Mouse (Mus musculus) gastrocnemius, postnatal 4 days (tissue): ENCODE measurements around the gene Brsk1. TPM values are rescaled to one million over a fixed set of nuclear protein-coding genes. Genes with fewer than 3 reads are reported as not detected.

Source experiments
- DNase-seq, 2 experiments: peaks; one replicate each; pipeline ENCODE4 v3.0.0; 2021 to 2022; ENCODE audit warnings: low spot score in 2 of 2, mixed read lengths in 2 of 2
- long read RNA-seq, 2 experiments: library from polyadenylated mRNA; stranded (forward); transcript quantifications; one replicate each; pipeline ENCODE4 v2.0.0; 2021
- total RNA-seq, 2 experiments: library from RNA; stranded (reverse); gene quantifications; 2 replicates each; pipeline ENCODE4 v1.2.3; 2021

Brsk1 gene
- total RNA-seq: 1 to 10 TPM; 6.7 to 7.3 TPM
- long read RNA-seq, experiment 1: 0 reads
- long read RNA-seq, experiment 2, partial matches to known transcripts: 0 of 1 reads
- long read RNA-seq, experiment 2, other reads (novel, unspliced or antisense): 0 of 1 reads

- peak; percentile 65 to 78 for DNase-seq
These were observed at the start of gene Brsk1 for GRCm38 (mm10) chr7:4690387-4690786. Gene Brsk1, plus strand, starts transcription at chr7:4690604.

DNA sequence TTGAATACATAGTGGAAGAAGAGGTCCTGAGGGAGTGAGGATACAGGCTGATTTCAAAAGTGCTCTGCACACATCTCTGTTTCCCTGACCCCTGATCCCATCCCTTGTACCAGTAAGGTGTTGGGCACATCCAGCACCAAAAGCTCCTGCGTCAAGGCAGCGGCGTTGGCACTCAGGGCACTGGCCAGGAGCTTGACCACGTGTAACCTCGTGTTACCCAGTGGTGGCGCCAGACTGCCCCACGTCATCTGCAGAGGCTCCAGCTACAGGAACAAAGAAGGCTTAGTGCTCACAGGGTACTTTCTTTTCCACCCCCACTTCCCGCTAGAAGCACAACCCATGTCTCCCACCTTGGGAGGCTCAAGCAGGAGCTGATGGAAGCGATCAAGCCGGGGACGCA lies 49.2 kb upstream of the Brsk1 start:
- no peak for DNase-seq

DNA sequence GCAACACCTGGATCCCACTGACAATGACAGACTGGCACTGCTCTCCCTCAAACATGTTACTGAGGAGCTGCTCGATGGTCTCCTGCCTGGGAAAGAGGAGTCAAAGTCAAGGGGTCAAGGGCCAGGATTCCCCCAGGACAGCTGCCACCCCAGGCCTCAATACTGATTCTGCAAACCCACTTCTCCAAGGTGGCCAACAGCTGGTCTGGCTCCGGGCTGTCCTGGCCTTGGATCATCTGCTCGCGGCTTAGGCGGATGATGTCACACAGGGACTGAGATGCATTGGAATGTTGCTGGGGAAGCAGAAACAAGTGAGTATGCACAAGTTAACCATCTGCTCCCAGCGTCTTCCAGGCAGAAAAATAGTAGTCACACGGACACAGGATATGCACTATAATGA lies 48.4 kb upstream of the Brsk1 start:
- no peak for DNase-seq

DNA sequence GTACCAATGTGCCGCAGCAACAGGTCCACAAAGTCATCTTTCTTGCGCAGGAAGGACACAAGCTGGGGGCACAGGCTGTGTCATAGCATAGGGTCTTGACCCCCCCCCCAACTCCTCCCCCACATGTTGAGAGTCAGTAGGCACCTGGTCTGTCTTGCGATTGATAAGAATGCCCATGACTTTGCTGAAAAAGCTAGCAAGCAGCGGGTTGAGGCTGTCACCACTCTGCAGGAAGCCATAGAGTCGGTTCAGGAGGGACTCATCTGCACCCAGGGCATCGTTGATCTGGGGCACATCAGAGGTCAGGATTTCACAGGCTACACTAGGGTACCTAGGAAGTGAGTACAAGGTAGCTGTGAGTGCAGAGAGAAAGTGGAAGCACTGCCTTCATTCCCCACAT lies 47.2 kb upstream of the Brsk1 start:
- no peak for DNase-seq

DNA sequence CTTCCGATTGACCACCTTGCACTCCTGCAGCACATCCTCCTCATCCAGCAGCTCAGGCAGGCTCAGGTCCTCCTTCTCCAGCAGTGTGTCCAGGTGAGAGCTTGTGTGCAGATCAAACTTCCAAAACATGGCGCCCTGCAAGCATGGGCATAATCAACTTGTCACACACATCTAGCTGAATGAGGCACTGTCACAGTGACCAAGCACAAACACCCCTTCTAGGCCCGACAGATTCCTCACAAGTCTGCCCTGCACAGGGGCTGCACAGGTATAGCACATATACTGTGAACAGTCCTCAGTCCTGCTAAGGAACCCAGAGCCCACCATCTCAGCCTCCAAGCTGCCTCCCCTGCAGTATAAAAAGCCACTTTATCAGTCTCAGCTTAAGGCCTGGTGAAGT lies 43.6 kb upstream of the Brsk1 start:
- no peak for DNase-seq

DNA sequence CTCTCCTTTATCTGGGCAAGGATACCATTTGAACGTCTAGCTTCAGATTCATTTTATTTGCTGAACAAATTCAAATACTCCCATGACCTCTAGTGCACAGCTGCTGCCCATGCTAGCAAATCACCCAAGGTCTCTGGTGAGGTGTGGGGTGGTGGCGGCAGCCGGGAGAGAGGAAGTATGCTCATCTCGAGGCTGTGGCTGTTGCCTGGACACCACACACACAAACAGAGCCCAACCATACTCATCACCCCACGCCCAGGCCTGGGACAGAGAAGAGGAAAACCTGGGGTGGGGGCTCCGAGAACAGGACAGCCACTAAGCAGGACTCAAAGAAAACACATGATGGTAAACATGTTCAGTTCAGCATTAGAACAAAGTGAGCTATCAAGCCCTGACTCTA lies 43.1 kb upstream of the Brsk1 start:
- DNase-seq: no peak

GRCm38 (mm10) chr7:4647992-4648391 lies 42.4 kb upstream of the Brsk1 start:
- no peak for DNase-seq

DNA sequence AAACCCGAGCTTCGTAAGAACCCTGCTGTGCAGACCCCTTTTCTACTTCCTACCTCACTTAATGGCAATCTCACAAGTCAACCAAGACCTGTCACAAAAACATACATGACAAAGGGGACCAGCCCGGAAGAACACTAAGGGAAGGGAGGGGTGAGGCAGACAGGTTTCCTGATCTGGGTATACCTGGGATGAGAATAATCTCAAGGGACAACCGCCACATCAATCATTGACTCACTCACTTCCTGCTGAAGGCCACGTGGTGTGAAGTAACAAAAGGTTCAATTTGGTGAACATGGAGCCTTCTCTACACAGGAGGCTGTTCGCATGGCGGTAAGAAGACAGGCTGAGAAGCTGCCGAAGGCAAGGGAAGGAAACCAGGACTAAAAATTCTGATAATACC lies 38.8 kb upstream of the Brsk1 start:
- DNase-seq: no peak

GRCm38 (mm10) chr7:4652726-4653125 lies 37.7 kb upstream of the Brsk1 start:
- DNase-seq: no peak

- DNase-seq: no peak
These were observed 37.1 kb upstream of the Brsk1 start for GRCm38 (mm10) chr7:4653351-4653750.

- no peak for DNase-seq
These were observed 36.6 kb upstream of the Brsk1 start for GRCm38 (mm10) chr7:4653780-4654179.

- DNase-seq: no peak
These were observed 36.2 kb upstream of the Brsk1 start for GRCm38 (mm10) chr7:4654221-4654620.

GRCm38 (mm10) chr7:4655393-4655792 lies 35.0 kb upstream of the Brsk1 start:
- no peak for DNase-seq

DNA sequence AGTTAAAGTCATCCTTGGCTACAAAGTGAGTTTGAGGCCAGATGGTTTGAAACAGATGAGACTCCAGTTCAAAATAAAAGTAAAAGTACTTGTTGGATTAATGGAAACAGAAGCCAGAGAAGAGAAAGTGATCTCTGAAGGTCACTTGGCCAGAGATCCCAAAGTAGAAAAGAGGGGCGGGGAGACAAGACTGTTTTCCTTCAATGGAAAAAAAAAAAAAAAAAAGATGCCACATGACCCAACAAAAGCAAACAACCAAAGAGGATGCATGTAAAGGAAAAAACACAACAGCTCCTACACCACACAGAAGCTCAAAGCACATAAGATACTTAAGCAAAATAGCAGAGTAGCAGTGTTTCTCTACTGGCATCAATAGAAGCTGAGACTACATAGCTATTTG lies 34.5 kb upstream of the Brsk1 start:
- DNase-seq: no peak

GRCm38 (mm10) chr7:4656818-4657217 lies 33.6 kb upstream of the Brsk1 start:
- DNase-seq: no peak

DNA sequence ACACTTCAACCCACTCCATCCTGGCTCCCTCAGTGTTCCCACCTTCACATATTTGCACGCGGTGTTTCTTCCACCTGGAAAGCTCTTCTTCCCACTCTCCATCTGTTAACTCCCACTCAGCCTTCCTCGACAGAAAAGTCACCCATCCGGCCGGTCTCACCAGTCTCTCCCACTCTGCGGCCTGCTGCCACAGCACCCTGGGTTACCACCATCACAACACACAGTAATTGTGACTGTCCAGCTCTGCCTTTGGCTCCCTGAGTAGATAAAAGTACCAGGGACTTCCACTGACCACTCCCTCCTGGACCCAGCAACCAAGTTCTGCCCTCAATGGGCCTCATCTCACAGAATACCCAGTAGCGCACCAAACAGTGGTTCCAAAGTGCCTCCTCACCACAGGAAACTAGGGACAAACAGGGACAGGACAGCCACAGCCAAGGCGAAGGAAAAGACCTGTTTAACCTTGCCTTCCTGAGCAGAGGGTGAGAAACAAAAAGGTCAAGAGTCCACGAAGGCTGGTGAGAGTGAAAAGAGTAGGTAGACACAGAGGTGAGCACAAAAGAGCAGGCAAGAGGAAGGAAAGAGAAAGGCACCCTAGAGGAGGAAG lies 32.8 kb upstream of the Brsk1 start:
- no peak for DNase-seq

DNA sequence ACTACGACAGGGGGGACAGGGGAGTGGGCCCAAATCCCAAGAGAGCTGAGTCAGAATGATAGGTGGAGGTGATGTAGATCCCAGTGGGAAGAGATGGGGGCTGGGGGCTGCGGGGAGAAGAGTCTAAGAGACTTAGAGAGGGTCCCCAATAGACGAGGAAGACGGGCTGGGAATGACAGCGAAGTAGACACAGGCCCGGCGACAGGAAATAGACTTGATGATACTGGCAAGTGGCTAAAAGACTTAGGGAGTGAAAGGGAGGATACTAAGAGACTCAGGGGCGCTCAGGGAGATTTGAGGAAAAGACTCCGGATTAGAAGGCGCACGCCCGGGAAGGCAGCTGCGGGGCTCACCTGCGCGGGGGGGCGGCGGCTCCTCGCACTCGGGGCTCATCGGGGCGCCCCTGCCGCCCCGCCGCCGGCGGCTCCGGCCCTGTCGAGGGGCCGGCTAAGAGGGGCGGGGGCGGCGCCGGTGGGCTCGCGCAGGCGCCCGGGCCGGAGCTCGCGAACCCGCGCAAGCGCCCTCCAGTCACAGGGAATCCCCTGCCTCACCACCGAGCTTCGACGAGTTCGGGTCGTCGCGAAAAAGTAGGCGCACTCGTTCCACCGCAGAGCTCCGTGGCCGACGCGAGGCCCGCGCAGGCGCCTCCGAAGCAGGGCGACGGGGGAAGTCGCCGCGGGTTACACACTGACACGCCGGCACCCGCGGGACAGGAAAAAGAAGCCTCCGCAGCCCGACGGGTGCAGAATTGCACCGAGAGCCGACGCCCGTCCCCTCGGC lies 32.1 kb upstream of the Brsk1 start:
- DNase-seq: peak in 1 of 2 experiments; percentile 45

DNA sequence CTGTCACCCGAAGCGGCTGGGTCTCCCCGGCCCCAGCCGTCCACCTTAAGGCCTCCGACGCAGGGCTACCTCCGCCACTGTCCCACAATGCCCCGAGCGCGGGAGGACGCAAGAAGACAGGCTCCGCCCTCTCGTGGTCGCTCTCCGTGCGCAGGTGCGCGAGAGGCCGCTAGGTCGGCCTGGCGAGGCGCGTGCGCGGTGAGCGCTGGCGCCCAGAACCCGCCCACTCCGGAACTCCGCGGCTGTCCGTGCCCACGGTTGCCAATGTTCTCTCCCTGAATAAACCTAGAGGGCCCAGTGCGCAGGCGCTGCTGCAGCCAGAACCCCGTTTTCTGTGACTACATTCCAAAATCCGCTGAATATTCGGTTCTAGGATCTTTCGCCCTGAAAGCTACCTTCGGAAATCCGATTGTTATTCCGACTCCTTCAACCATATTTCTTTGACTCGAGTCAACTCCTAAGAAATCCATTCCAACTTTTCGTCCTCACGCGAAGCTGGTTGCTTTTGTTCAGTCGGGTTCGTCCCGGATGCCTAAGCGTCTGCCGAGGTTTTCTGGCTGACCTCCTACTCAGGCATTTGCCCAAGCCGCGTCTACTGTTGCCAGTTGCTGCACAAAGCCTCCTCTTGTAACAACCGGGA lies 31.4 kb upstream of the Brsk1 start, which contains the start of gene Ppp6r1:
Ppp6r1 (minus strand) TSS at position 108 of the 640 bp plus-strand sequence.
- peak; percentile 90 to 96 for DNase-seq

- DNase-seq: no peak
These were observed 30.4 kb upstream of the Brsk1 start for GRCm38 (mm10) chr7:4659911-4660443.

GRCm38 (mm10) chr7:4663179-4663578 lies 27.2 kb upstream of the Brsk1 start:
- DNase-seq: no peak

DNA sequence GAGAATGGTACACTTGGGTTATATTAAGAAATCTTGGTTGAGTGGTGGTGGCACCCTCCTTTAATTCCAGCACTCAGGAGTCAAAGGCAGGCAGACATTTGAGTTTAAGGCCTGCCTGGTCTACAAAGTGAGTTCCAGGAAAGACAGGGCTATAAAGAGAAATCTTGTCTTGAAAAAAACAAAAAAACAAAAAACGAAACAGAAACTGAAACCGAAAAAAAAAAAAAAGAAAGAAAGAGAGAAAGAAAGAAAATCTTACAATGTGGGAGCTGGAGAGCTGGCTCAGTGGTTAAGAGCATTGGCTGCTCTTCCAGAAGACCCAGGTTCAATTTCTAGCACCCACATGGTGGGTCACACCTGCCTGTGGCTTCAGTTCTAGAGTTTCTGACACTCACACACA lies 26.7 kb upstream of the Brsk1 start:
- no peak for DNase-seq

GRCm38 (mm10) chr7:4666871-4667270 lies 23.5 kb upstream of the Brsk1 start:
- no peak for DNase-seq
